Mouse (Mus musculus) adipocyte (in vitro differentiated cells): ENCODE data around the gene Usp43.

Experiments used
- DNase-seq: peaks from one replicate; pipeline ENCODE4 v3.0.0-alpha.2; 2016; ENCODE audit warnings: low spot score

The Usp43 gene

GRCm38 (mm10) chr11:67897064-67897560, 24.8 kb downstream of the Usp43 start:
- DNase-seq: peak; percentile 80

DNA sequence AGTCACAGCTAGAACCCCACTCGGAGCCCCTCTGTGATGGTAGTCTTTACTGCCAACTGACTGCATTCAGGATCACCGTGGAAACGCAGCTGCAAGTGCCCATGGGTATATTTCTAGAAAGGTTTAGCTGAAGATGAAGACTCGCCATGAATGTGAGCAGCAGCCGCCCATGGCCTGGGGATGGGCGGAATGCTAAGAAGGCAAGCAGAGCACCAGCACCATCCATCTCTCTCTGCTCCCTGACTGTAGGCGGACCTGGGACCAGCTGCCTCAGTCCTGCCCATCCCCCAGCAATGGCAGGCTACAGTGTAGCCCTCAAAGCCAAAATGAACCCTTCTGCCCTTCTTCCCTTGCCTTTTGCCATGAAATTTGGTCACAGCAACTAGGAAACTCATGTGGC, 26.3 kb downstream of the Usp43 start:
- no peak for DNase-seq

DNA sequence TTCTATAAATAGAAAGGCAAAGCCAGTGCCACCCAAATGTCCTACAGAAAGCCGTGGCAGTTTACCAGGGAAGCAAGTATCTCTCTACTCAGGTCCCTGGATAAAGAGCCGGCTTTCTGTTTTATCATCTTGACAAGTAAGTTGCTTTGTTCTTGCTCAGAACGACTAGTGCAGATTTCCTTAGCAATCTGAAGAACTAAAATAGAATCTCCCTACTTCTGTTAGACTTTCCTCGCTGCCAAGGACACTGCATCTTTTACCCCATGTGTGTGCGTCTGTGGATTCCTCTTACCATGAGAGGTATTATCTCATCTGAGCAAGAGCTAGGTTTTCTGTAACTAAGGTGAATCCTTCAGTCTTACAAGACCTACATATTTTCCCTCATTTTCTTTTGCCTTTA, 33.4 kb downstream of the Usp43 start:
- no peak for DNase-seq

- no peak for DNase-seq
Observed at GRCm38 (mm10) chr11:67885921-67886320, 36.0 kb downstream of the Usp43 start.

GRCm38 (mm10) chr11:67865521-67866197, 56.3 kb downstream of the Usp43 start:
- DNase-seq: no peak

GRCm38 (mm10) chr11:67865100-67865499, 56.9 kb downstream of the Usp43 start:
- DNase-seq: peak; percentile 19

DNA sequence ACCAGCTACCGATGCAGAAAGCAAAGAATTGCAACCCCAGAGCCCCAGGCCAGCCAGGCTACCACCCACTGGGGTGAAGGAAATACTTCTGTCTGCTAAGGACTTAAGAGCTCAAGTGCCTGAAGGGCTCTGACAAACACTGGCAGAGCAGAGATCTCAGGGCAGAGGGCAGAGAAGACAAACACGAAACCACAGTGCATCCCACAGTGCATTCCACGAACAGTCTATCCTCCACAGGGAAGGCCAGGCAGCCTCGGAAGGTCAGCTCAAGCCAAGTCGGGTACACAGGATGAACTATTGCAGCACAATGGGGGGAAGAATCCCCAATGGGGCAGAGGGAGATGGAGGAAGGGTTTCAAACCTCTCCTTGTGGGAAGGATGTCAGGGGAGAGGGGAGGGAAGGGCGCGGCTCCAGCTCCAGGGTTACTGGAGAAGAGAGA, 60.5 kb downstream of the Usp43 start:
- DNase-seq: peak; percentile 26

DNA sequence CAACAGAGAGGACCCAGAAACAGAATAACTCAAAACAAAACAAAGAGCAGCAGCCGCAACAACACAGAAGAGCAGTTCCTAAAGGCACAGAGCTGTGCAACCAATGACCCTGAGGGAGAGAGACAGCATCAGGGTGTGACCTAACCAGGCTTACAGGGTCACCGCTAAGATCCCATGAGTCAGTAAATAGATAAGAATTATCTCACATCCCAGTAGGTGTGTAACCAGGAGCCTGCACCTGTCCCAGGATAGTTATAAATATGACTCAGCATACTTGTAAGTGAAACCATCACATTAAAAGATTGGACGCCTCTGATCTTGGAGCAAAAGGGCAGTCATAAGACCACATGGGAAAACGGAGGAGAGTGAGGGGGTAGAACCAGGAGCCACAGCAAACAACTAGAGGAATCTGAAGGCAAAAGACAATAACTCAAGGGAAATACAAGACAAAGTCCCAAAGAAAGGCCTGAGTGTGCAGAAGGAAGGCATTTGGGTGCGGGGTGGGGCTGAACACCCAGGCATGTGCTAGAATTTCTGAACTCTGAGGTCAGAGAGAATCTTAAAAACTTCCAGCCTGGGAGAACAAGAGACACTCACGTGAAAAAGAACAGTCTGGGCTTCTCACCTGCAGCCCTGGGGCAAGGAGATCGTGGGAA, 61.1 kb downstream of the Usp43 start:
- DNase-seq: no peak

DNA sequence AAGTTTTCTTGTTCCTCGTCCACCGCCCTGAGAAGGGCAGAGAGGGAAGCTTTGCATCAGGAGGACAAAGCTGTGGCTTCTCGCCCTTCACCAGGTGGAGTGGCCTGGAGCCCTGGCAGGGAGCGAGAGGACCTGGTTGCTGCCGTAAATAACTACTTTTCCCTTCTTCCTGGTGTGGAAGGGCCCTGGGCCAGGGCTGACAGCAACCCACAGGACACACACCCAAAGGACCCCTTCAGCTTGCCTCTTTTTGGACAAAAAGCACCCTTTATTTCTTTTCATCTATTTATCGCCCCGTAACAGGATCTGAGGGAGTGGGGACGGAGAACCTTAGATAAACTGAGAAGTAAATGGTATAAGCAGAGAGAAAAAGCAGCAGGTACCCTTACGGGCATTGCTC, 63.4 kb downstream of the Usp43 start:
- no peak for DNase-seq

DNA sequence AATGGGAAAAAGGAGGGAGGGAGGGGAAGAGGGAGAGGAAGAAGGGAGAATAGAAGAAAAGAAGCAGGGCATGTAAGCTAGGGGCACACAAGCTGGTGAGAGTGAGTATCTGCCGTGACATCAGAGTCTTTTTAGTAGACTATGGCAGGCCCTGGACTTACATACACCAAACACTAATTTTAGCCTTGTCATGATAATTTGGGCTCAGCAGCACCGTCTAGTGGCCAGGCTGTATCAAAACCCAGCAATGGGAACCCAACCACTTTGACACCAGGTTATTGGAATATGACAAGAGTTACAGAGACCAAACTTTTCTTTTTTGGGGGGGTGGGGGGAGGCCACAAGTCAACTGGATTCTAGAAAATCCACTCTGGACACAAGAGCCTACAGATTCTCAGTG, 66.9 kb downstream of the Usp43 start:
- peak; percentile 28 for DNase-seq

GRCm38 (mm10) chr11:67853996-67854395, 68.0 kb downstream of the Usp43 start:
- DNase-seq: no peak

DNA sequence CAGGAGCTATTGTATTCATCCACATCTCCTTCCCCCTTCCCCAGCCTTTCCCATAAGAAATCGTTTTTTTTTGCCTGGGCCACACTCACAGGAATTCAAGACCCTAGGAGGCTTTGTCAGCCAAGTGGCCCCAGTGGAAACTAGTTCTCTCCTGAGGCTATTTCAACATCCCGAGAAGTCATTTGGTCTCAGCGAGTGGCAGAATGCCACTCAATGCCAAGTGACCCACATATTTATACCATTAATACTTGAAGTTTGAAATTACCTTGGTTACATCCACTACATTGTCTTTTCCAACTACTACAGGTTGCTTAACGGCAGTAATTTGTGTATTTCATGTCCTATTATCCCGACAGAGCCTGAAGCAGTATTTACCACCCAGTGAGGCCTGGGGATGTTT, 70.2 kb downstream of the Usp43 start:
- no peak for DNase-seq

DNA sequence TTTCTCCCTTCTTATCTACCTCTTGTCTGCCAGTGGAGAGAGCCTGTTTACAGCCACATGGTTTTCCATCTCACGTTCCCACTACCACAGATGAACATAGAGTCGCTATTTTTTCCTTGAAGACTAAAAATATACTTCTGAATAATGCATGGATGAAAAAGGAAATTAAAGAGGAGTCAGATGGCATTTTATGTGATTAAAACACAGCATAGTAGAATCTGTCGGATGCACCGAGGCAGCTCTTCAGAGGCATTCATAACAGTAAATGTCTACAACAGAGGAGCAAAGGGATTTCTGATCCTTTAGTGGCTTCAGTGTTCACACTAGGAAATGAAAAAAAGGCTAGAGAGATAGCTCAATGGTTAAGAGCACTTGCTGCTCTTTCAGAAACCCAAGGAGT, 76.8 kb downstream of the Usp43 start:
- no peak for DNase-seq

GRCm38 (mm10) chr11:67839810-67840209, 82.1 kb downstream of the Usp43 start:
- no peak for DNase-seq

DNA sequence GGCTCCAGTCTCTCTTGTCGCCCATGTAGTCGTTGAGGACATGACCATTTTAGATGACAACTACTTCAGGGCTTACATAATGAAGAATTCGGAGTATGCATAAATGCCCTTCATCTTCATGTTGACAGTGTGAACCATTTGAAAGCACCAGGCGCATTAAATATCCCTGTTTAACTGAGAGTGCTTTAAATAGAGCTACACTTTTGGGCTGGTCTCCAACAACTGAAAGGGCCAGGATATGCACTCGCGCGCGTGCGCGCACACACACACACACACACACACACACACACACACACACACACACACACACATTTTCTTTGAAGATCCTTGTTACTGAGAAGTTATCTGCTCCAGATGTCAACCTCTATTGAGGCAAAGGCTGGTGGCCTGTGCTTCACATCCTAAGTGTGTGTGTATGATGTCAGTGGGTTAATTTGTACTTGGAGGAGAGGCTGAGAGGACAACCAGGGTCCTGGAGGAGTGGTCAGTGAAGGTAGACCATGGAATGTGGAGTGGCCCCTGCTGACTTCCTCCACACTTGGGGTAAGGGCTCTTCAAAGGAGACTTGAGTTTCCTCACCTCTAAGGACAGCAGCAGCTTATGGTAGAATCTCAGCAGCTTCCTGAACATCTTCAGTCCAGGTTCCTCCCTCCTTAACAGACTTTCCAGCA, 86.4 kb downstream of the Usp43 start:
- DNase-seq: no peak

DNA sequence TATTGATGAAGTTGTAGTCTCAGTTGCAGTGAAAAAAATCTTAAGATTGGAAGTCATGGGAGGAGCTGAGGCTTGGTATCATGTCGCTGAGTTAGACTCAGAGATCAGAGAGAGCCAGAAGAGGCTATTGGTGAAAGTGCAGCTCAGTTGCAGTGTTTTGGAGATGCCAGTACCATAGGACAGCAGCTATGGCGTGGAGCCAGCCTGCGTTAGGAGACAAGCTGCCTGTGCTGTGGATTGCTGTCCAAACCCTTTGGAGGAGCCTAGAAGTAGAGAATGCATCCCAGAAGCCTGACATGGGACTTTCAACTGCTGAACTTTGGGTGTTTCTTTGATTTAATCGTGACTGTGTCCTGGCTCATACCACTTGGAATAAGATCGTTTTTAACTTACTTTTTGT, 90.1 kb downstream of the Usp43 start:
- no peak for DNase-seq

GRCm38 (mm10) chr11:67829530-67829929, 92.4 kb downstream of the Usp43 start:
- DNase-seq: no peak

DNA sequence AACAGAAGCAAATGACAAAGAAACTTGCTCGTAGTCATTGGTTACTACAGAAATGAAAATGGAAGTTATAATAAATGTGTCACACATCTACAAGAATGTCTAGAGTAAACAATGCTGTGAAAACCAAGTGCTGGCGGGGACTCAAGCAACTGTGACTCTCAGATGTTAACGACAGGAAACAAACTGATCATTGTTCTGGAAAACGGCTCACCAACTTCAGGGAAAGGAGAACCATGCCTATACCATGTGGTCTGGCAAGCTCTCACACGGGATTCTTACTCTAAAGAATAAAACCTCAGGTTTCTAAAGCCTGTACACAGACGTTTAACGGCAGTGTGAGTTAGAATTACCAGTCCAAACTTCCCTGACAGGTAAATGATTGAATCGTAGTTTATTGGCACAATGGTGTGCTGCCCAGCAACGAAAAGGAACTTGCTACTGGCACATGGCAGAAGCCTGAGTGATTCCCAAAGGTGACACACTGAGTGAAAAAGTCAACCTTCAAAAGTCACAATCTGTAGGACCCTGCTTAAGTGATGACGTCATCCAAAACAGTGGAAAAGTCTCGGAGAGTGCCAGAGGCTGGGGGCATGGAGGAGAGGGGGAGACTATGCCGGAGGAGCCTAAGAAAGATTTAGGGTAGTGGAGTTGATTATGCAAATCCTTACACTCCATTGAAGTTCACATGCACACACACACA, 93.4 kb downstream of the Usp43 start:
- no peak for DNase-seq

- DNase-seq: no peak
Observed at GRCm38 (mm10) chr11:67821560-67821959, 100.4 kb downstream of the Usp43 start.

DNA sequence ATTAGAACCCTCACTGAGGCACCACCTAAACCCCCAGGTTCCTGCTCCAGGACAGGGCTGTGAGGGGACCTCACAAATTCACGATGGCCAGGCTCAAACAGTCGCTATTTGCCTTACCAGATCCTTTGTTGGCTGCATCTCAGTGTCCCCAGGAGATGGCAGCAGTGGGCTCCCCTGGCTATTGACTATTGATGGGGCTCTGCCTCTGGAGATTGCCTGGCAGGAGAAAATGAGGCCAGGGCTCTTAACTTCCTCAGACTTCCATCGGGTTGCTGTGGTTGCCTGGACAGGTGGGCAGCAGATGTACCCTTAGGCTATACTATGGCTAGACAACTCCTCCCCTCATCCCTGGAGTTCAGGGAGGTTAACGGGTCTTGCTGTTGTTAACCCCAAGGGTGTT, 101.7 kb downstream of the Usp43 start:
- peak; percentile 28 for DNase-seq

DNA sequence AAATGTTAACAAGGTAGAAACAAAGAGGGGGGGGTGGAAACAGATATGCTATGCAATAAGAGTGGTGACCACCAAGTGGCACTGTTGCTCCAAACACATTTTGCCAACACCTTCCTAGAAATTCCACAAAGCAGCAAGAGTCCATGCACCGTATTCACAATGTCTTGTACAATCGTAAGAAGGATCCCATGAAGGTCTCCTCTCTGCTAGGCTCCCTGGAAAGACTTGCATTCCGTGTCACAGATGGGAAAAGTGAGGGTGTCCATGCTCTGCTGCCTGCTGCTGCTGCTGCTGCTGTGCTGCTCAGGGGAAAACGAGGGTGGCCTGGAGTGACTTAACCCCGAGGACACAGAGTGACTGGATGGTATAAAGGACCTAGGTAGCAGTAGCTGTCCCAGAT, 102.3 kb downstream of the Usp43 start:
- peak; percentile 39 for DNase-seq

- peak; percentile 20 for DNase-seq
Observed at GRCm38 (mm10) chr11:67811535-67811934, 110.4 kb downstream of the Usp43 start.

- no peak for DNase-seq
Observed at GRCm38 (mm10) chr11:67808051-67808450, 113.9 kb downstream of the Usp43 start.
